Mouse (Mus musculus): Measurements from ENCODE around the gene Sp7.

The Sp7 gene

DNA sequence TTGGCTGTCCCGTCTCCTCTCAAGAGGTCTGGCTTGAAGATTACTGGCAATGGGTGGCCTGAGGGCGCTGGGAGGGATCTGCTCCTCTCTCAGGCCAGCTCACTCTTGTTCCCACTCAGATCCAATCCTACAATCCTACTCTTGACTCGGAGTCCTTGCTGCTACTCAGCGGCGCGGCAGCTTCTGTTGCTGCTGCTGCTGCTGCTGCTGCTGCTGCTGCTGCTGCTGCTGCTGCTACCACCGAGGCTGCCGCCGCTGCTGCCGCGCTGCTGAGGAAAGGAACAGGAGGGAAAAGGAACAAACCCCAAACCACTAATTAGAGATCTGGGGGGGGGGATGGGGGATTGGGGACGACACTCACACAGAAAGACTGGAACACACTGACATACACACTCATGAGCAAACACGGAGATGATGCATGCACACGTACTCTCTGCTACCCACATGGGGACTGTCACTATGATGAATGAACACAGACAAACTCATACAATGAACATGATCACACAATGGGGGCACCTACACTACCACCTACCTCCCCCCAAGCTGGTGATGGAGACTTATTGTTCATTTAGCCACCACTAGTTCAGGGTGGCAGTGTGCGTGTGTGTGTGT, at the start of gene Sp7:
Gene Sp7, minus strand, starts transcription at position 450 of the 612 bp plus-strand sequence.
- no peak for DNase-seq (ENCODE audit: extremely low read depth, insufficient read length, low spot score)

GRCm38 (mm10) chr15:102413687-102414086, 46.7 kb upstream of the Sp7 start:
- DNase-seq (ENCODE audit: extremely low read depth, insufficient read length, low spot score), result no peak

DNA sequence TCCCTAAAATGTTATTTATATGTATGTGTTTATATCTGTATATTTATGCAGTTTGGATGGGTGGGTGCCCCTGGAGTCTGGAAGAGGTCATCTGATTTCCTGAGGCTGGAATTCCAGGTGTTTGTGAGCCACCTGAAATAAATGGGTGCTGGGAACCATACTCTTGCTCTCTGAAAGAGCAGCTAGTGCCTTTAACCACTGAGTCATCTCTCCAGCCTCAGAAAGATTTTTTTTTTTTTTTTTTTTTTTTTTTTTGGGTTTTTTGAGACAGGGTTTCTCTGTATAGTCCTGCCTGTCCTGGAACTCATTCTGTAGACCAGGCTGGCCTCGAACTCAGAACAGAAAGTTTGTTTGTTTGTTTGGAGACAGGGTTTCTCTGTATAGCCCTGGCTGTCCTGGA, 44.1 kb upstream of the Sp7 start:
- no peak for DNase-seq (ENCODE audit: extremely low read depth, insufficient read length, low spot score)

DNA sequence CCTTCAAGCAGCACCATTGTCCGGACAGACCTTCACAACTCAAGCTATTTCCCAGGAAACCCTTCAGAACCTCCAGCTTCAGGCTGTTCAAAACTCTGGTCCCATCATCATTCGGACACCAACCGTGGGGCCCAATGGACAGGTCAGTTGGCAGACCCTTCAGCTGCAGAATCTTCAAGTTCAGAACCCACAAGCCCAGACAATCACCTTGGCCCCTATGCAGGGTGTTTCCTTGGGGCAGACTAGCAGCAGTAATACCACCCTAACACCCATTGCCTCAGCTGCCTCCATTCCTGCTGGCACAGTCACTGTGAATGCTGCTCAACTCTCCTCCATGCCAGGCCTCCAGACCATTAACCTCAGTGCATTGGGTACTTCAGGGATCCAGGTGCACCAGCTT, 42.3 kb upstream of the Sp7 start:
- no peak for DNase-seq (ENCODE audit: extremely low read depth, insufficient read length, low spot score)

DNA sequence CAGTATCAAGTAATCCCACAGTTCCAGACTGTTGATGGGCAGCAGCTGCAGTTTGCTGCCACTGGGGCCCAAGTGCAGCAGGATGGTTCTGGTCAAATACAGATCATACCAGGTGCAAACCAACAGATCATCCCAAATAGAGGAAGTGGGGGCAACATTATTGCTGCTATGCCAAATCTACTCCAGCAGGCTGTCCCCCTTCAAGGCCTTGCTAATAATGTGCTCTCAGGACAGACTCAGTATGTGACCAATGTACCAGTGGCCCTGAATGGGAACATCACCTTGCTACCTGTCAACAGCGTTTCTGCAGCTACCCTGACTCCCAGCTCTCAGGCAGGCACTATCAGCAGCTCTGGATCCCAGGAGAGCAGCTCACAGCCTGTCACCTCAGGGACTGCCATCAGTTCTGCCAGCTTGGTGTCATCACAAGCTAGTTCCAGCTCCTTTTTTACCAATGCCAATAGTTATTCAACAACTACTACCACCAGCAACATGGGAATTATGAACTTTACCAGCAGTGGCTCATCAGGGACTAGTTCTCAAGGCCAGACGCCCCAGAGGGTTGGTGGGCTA, 41.7 kb upstream of the Sp7 start:
- DNase-seq (ENCODE audit: extremely low read depth, insufficient read length, low spot score), result no peak

- no peak for DNase-seq (ENCODE audit: extremely low read depth, insufficient read length, low spot score)
These were observed 40.9 kb upstream of the Sp7 start for GRCm38 (mm10) chr15:102407681-102408557.

DNA sequence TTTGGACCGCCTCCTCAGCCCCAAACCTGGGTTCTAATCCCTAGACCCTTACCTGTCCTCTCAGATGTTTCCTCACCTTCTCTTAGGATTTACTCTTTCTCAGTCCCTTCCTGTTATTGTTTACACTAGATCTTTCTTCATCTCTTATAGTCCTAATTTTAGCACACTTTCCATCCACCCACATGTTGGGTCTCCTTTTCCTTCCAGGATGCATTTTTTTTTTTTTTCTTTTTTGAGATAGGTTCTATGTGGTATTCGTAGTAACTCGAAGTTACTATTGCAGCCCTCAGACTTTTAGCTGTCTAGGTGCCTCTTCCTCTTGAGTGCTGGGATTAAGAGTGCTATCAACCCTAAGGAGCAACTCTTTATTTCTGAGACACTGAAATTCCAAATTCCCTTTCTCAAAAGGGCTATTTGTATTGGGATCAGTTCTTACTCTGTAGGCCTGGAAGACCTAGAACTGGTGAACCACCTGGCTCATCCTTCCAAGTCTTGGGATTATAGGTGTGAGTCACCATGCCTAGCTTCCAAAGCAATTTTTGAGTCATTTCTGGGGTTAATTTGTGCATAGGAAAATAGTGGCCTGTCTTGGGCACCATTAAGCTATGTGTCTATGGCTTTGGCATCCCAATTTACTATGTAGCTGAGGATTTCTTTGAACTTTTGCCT, 40.1 kb upstream of the Sp7 start:
- DNase-seq (ENCODE audit: extremely low read depth, insufficient read length, low spot score), result no peak

GRCm38 (mm10) chr15:102406196-102406911, 39.4 kb upstream of the Sp7 start:
- DNase-seq (ENCODE audit: extremely low read depth, insufficient read length, low spot score), result peak; percentile 90

DNA sequence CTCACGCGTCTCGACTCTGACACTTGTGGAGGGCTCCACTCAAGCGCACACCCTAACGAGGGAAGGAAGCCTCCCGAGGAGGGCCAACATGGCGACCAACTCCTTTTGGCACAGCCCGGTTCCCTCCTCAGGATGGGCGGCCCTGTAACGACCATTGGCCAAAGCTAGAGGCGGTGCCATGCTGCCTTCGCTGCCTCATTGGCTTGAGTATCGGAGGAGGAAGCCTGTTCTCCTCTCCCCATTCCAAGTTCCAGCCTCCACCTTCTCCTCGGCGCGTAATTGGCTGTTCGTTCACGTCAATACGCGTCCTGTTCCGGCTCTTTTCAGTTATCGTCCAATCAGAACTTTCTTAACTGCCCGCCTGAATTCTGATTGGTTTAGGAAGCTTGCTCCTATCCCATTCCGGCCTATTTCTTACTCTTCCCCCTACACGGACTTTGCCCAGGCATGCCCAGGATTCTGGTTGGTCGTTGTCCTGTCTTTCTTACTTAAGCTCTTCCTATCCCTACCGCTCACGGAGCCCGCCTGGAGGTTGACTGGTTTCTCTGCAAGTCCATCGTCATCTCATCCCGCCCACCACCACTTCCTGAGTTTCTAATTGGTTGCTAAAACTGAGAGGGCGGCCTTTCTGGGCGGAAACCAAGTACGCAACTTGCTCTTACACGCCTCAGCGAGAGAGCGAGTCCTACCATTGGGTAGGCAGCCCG, 38.7 kb upstream of the Sp7 start, which contains the start of gene Sp1:
Gene Sp1, plus strand, starts transcription at position 655 of the 707 bp plus-strand sequence.
- peak; percentile 96 for DNase-seq (ENCODE audit: extremely low read depth, insufficient read length, low spot score)

DNA sequence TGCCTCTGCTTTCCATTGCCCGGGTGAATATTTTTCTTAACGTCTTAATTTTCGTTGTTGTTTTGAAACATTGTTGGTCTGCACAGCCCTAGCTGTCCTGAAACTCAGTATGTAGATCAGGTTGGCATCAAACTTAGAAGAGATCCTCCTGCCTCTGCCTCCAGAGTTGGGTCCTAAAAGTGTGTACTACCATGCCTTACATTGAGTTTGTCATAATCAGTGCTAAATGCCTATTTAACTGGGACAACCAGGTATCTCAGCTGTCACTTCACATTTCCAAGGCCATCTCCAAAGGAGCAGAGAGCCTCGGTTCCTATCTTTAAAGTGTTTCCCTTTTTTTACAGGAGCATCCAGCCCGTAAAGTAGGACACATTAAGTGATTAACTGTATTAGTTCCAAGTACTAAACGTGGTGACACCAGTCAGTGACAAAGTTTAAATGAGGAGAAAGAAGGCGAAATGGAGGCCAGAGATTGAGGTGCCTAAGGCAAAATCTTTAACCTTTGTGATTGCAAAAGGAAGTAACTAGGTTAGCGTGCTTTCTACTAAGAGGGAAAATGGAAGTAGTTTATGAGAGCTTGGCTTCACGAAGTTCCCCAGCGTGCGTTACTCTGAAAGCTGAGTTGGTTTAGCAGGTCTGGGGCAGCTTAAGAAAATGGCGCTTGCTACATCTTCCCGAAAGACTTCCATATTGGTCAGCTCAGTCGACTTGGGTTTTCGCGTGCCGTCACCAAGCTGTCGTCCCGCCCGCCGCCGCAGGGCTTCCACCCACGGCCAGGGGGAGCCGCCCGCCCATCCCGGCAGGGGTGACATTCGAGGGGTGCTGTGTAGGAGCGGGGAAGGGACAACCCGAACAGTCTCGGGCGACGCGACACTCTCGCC, 37.9 kb upstream of the Sp7 start:
- DNase-seq (ENCODE audit: extremely low read depth, insufficient read length, low spot score), result no peak

GRCm38 (mm10) chr15:102402210-102402609, 35.2 kb upstream of the Sp7 start:
- DNase-seq (ENCODE audit: extremely low read depth, insufficient read length, low spot score), result no peak

DNA sequence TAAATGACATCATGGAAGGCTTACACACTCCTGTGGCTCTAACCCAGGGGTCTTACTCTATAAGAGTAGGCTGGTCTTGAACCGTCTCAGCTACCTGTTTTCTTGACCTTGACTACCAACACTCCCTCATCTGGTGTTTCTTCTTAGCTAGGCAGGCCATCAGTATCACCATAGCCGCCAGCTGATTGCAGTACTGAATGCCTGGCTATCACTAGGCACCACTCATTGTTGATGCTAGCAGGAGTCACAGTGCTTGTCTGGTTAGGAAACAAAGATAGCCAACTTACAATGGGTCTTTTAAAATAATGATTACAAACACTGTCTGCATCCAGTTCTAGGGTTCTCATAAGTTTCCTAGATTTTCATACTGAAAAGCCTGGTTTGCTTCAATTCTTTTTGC, 34.3 kb upstream of the Sp7 start:
- DNase-seq (ENCODE audit: extremely low read depth, insufficient read length, low spot score), result no peak

DNA sequence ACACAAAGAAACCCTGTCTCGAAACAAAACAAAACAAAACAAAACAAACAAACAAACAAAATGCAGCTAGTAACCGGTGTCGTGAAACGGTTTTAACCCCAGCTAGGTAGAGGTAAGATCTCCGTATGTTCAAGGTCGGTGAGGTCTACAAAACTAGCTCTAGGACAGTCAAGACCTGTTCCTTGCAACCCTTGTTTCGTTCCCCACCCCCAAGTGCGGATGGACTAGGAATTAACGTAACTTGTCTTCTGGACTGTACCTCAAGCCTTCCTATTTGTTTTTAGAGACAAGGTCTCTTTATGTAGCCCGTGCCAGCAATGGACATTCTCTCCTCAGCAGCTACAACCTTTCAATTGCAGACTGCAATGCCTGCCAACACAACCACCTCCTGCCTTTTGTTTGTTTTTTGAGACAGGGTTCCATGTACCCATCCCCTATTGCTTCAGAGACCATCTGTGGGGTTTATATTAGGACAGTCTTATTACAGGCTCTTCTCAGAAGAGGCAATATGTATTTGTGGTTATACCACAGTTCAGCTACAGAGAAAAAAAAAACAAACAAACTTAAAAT, 33.6 kb upstream of the Sp7 start:
- no peak for DNase-seq (ENCODE audit: extremely low read depth, insufficient read length, low spot score)

DNA sequence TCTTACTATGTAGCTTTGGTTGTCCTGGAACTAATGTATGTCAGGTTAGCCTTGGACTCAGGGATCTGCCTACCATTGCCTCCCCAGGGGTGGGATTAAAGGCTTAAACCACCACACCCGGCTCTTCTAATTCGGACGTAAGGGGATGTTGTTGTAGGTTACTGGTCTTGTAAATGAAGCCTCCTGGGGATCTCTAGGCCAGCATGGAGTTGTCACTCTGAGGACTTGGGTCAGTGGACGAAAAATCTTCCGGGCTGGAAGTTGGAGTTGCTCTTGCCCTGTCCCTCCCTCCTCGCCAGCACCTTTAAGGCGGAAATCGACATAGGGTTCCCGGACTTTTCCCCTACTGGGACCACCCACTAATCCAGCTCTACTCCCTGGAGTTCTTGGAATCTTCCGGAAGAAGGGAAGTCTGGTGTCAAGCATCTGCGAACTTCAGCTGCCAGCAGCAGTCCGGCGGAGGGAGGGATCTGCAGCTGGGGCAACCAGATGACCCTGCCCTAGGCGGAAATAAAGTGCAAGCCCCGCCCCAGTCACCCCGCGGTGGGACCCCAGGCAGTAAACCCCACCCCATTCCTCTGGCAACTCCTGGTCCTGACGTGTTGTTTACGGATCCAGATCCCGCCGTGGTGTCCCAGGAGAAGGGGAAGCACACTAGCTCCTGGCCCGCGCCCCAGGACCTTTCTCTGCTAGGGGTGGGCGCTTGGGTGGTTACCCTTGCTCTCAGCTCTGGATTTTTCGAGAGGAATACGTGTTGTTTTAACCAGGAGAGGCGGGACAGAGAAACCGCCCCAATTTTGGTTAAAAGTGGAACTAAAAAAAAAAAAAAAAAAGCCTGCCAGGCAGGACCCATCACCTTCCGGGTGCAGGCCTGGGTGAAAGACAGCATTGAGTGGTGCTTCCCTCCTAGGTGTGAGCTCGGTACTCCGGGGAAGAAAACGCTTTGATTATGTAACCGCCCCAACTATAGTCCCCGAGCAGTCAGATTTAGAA, 32.5 kb upstream of the Sp7 start:
- peak; percentile 94 for DNase-seq (ENCODE audit: extremely low read depth, insufficient read length, low spot score)

DNA sequence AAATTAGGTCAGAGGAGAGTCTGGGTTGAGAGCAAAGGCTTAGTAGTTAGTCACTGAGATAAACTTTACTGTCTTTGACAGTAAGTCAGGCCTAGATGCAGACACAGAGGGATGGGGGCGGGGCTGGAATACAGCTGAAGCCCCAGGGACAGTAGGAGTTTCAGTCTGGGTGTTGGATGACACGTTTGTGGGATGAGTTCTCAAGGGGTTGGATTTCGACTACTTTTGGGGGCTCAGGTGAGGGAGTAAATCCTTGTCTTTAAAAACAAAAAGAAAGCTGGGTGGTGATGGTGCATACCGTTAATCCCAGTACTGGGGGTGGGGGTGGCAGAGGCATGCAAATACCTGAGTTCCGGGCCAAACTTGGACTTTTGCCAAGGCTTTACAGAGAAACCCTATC, 31.6 kb upstream of the Sp7 start:
- no peak for DNase-seq (ENCODE audit: extremely low read depth, insufficient read length, low spot score)

- DNase-seq (ENCODE audit: extremely low read depth, insufficient read length, low spot score), result no peak
These were observed 28.1 kb upstream of the Sp7 start for GRCm38 (mm10) chr15:102395061-102395460.

GRCm38 (mm10) chr15:102393584-102394014, 26.6 kb upstream of the Sp7 start:
- no peak for DNase-seq (ENCODE audit: extremely low read depth, insufficient read length, low spot score)
